Mouse (Mus musculus) ovary, postnatal 14 days (tissue): ENCODE results near the gene Cntfr.

Source experiments
- DNase-seq: peaks from one replicate; pipeline ENCODE4 v3.0.0; 2022; ENCODE audit warnings: low spot score

The Cntfr gene

DNA sequence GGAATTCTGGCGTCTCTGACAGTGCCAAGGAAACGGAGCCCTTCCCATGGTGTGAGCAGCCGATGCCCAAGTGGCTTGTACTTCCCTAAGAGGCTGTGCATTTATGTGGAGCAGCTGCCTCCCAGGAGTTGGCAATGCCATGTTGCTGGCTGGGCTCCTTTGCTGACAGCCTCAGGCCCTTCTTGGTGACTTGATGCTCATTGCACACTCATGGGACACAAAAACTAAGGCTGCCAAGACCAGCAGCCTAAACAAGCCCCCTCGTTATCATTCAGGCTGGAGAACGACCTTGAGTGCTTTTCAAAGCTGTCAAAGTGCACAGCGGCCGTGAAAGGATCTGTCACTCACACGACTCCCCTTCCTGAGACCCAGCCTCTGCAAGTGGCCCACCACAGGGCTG, 84.7 kb downstream of the Cntfr start:
- DNase-seq = no peak

DNA sequence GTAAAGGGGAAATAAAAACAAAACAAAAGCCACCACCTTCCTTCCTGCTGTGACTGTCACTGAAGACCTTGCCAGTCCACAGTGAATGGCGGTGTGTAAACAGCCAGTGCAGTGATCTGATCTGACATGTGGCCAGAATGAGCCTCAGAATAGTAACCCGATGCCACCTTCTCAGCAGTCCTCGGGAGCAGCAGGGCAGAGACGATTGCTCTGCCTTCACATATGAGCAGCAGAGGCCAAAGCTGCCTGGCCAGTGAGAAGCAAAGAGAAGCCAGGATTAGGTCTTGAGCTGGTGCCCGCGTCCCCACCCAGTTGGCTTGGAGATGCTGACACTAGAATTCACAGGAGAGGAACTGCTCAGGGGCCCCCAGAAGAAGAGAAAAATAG, 86.3 kb downstream of the Cntfr start:
- DNase-seq = no peak

- no peak for DNase-seq
Observed at GRCm38 (mm10) chr4:41609681-41610593, 87.0 kb downstream of the Cntfr start.
